Mouse (Mus musculus): ENCODE data around the gene C030005K15Rik.
"Not testable (repeated sequence)": the region's sequence is repeated elsewhere in the genome, so short reads cannot be mapped to it uniquely, and the experiment has no call there.

Gene C030005K15Rik

GRCm38 (mm10) chr10:97726655-97727054 lies at the start of gene C030005K15Rik:
Gene C030005K15Rik (minus strand): TSS chr10:97726755.
- not testable (repeated sequence) for DNase-seq (ENCODE audit: extremely low spot score, low spot score)

GRCm38 (mm10) chr10:97768171-97768749 lies 41.7 kb upstream of the C030005K15Rik start:
- peak; percentile 19 for DNase-seq (ENCODE audit: extremely low spot score, low spot score)

GRCm38 (mm10) chr10:97753821-97754220 lies 27.3 kb upstream of the C030005K15Rik start:
- DNase-seq (ENCODE audit: extremely low spot score, low spot score): no peak

- DNase-seq (ENCODE audit: extremely low spot score, low spot score): no peak
Observed at GRCm38 (mm10) chr10:97747231-97747630, 20.7 kb upstream of the C030005K15Rik start.

- DNase-seq (ENCODE audit: extremely low spot score, low spot score): no peak
Observed at GRCm38 (mm10) chr10:97725929-97726328, 626 bp downstream of the C030005K15Rik start.

GRCm38 (mm10) chr10:97722709-97723108 lies 3.8 kb downstream of the C030005K15Rik start:
- DNase-seq (ENCODE audit: extremely low spot score, low spot score): no peak

- DNase-seq (ENCODE audit: extremely low spot score, low spot score): no peak
Observed at GRCm38 (mm10) chr10:97720625-97721024, 5.9 kb downstream of the C030005K15Rik start.

- no peak for DNase-seq (ENCODE audit: extremely low spot score, low spot score)
Observed at GRCm38 (mm10) chr10:97718021-97718420, 8.5 kb downstream of the C030005K15Rik start.

- no peak for DNase-seq (ENCODE audit: extremely low spot score, low spot score)
Observed at GRCm38 (mm10) chr10:97717233-97717632, 9.3 kb downstream of the C030005K15Rik start.

- no peak for DNase-seq (ENCODE audit: extremely low spot score, low spot score)
Observed at GRCm38 (mm10) chr10:97715289-97715906, 11.2 kb downstream of the C030005K15Rik start.

- no peak for DNase-seq (ENCODE audit: extremely low spot score, low spot score)
Observed at GRCm38 (mm10) chr10:97714584-97714983, 12.0 kb downstream of the C030005K15Rik start.

- peak; percentile 44 for DNase-seq (ENCODE audit: extremely low spot score, low spot score)
Observed at GRCm38 (mm10) chr10:97712687-97713086, 13.9 kb downstream of the C030005K15Rik start.

GRCm38 (mm10) chr10:97704562-97704961 lies 22.0 kb downstream of the C030005K15Rik start:
- no peak for DNase-seq (ENCODE audit: extremely low spot score, low spot score)

GRCm38 (mm10) chr10:97702321-97702720 lies 24.2 kb downstream of the C030005K15Rik start:
- DNase-seq (ENCODE audit: extremely low spot score, low spot score): no peak

- no peak for DNase-seq (ENCODE audit: extremely low spot score, low spot score)
Observed at GRCm38 (mm10) chr10:97693398-97694135, 33.0 kb downstream of the C030005K15Rik start.

- no peak for DNase-seq (ENCODE audit: extremely low spot score, low spot score)
Observed at GRCm38 (mm10) chr10:97692913-97693312, 33.6 kb downstream of the C030005K15Rik start, which contains the start of gene Ccer1. Gene Ccer1 (plus strand): TSS chr10:97693059.

- DNase-seq (ENCODE audit: extremely low spot score, low spot score): no peak
Observed at GRCm38 (mm10) chr10:97689425-97689824, 37.1 kb downstream of the C030005K15Rik start.

- no peak for DNase-seq (ENCODE audit: extremely low spot score, low spot score)
Observed at GRCm38 (mm10) chr10:97687198-97687597, 39.4 kb downstream of the C030005K15Rik start.

- DNase-seq (ENCODE audit: extremely low spot score, low spot score): no peak
Observed at GRCm38 (mm10) chr10:97682981-97683380, 43.6 kb downstream of the C030005K15Rik start.

Data from neural tube, embryonic 10.5 days (tissue).